Mouse (Mus musculus) liver, embryonic 15.5 days (tissue): ENCODE results near the gene Etfb. TPM values are rescaled to one million over a fixed set of nuclear protein-coding genes. Genes with fewer than 3 reads are reported as not detected.

Experiments
- microRNA-seq: library from miRNA; unstranded; fragments of <30 nt; microRNA quantifications from one replicate; pipeline ENCODE4, GENCODE M21; 2016
- polyA plus RNA-seq: library from polyadenylated mRNA; unstranded; fragments of >200 nt; fragmentation: Nextera tagmentation; extraction: Ambion mirVana; gene quantifications from 2 replicates; pipeline ENCODE4 v1.2.1, GENCODE M21; 2015

Gene Etfb
- polyA plus RNA-seq, 1 experiment from 2014 or later = 283 TPM

Small RNAs within 50 kb of the gene (microRNA-seq; reads per million reads assigned to microRNA genes)
- 1.0 reads per million for gene Mir7051

Other genes with a start within 250 kb of the Etfb start
- gene Zfp715, start 130.8 kb upstream of the Etfb start, polyA plus RNA-seq = 4.2 and 4.4 TPM in 2 replicates
- gene Siglecf, start 92.7 kb upstream of the Etfb start, polyA plus RNA-seq = 1.8 TPM in 2 replicates
- 0.76 and 1.2 TPM in 2 replicates for gene Siglecg, start 35.9 kb upstream of the Etfb start, polyA plus RNA-seq
- not detected in 2 replicates for gene Lim2, start 16.4 kb upstream of the Etfb start, polyA plus RNA-seq
- gene Nkg7, start 7.0 kb upstream of the Etfb start, polyA plus RNA-seq = 17.0 and 17.5 TPM in 2 replicates
- not detected in 2 replicates for gene Cldnd2, start 3.3 kb upstream of the Etfb start, polyA plus RNA-seq
- gene Gm45233, start within 50 bp of the Etfb start, polyA plus RNA-seq = not detected in 2 replicates
- 1.0 and 1.5 TPM in 2 replicates for gene Vsig10l, start 19.1 kb downstream of the Etfb start, polyA plus RNA-seq
- not detected in 2 replicates for gene Iglon5, start 46.0 kb downstream of the Etfb start, polyA plus RNA-seq
- not detected in 2 replicates for gene 4931406B18Rik, start 61.9 kb downstream of the Etfb start, polyA plus RNA-seq
- 3.0 and 3.6 TPM in 2 replicates for gene Cd33, start 100.3 kb downstream of the Etfb start, polyA plus RNA-seq
- 0.18 and 0.22 TPM in 2 replicates for gene Zfp658, start 118.2 kb downstream of the Etfb start, polyA plus RNA-seq
- 2.0 and 2.2 TPM in 2 replicates for gene Zfp719, start 135.5 kb downstream of the Etfb start, polyA plus RNA-seq
- not detected in 2 replicates for gene Zfp819, start 163.1 kb downstream of the Etfb start, polyA plus RNA-seq
- gene Ceacam18, start 190.6 kb downstream of the Etfb start, polyA plus RNA-seq = 0.05 TPM in 1 of 2 replicates, not detected in the other
- gene Siglece, start 216.1 kb downstream of the Etfb start, polyA plus RNA-seq = 4.2 and 5.1 TPM in 2 replicates
- 4.1 and 5.3 TPM in 2 replicates for gene Ctu1, start 227.9 kb downstream of the Etfb start, polyA plus RNA-seq
- gene Klk14, start 246.3 kb downstream of the Etfb start, polyA plus RNA-seq = not detected in 2 replicates